Comparison of ENCODE assay signal across 36 mouse cellular contexts in the genomic region with DNA sequence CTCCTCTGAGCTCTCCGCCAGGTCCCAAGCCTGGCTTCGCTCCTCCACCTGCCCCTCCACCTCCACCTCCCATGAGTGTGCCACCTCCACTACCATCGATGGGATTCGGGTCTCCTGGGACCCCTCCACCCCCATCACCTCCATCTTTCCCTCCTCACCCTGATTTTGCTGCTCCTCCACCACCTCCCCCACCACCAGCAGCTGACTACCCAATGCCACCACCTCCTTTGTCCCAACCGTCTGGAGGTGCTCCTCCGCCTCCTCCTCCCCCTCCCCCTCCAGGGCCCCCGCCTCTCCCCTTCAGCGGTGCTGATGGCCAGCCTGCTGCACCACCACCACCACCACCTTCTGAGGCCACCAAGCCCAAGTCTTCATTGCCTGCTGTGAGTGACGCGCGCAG. TPM values are rescaled to one million over a fixed set of nuclear protein-coding genes. Genes with fewer than 3 reads are reported as not detected.
"Had no signal": no experiment of that assay in that cellular context is flagged by ENCODE, and none has a peak within 500 bp of the region (broad histone marks: within the 10 kb centered on the region; RNA-seq: fewer than 3 reads in every experiment).

No protein-coding gene starts in this region.

- H3K27ac ChIP-seq: left cerebral cortex, adult 2 months; limb, embryonic 10.5 days; limb, embryonic 12.5 days; limb, embryonic 13.5 days; limb, embryonic 15.5 days; liver, embryonic 12.5 days; liver, embryonic 13.5 days; liver, embryonic 14.5 days; liver, embryonic 15.5 days; lung, embryonic 15.5 days; macrophage; midbrain, embryonic 12.5 days; midbrain, embryonic 13.5 days; midbrain, embryonic 15.5 days had no signal

- ATAC-seq: liver, embryonic 12.5 days; liver, postnatal 0 days; lung, postnatal 0 days; midbrain, embryonic 13.5 days; midbrain, embryonic 15.5 days; midbrain, embryonic 16.5 days had no signal

- H3K9me3 ChIP-seq: limb, embryonic 10.5 days; limb, embryonic 12.5 days; limb, embryonic 13.5 days; limb, embryonic 15.5 days; liver, embryonic 12.5 days; liver, embryonic 13.5 days; liver, embryonic 15.5 days; lung, embryonic 15.5 days; megakaryocyte, embryonic 14.5 days; midbrain, embryonic 12.5 days; midbrain, embryonic 13.5 days; midbrain, embryonic 15.5 days had no signal

- H3K27me3 ChIP-seq: limb, embryonic 12.5 days; limb, embryonic 13.5 days; limb, embryonic 15.5 days; liver, embryonic 12.5 days; liver, embryonic 13.5 days; liver, embryonic 15.5 days; lung, embryonic 15.5 days; megakaryocyte, embryonic 14.5 days; midbrain, embryonic 12.5 days; midbrain, embryonic 13.5 days; midbrain, embryonic 15.5 days had no signal

- H3K4me2 ChIP-seq: limb, embryonic 12.5 days; limb, embryonic 13.5 days; limb, embryonic 15.5 days; liver, embryonic 11.5 days; liver, embryonic 12.5 days; liver, embryonic 13.5 days; liver, embryonic 15.5 days; lung, embryonic 14.5 days; lung, embryonic 15.5 days; midbrain, embryonic 12.5 days; midbrain, embryonic 13.5 days; midbrain, embryonic 15.5 days had no signal

- H3K4me3 ChIP-seq: left cerebral cortex, adult 2 months; limb, embryonic 10.5 days; limb, embryonic 12.5 days; limb, embryonic 13.5 days; limb, embryonic 15.5 days; liver, embryonic 12.5 days; liver, embryonic 13.5 days; liver, embryonic 15.5 days; lung, embryonic 15.5 days; megakaryocyte, embryonic 14.5 days; midbrain, embryonic 12.5 days; midbrain, embryonic 13.5 days; midbrain, embryonic 15.5 days; myocyte had no signal

- DNase-seq: left cerebral cortex, postnatal 4 days; liver; liver, embryonic 13.5 days; liver, postnatal 0 days; lung, adult 18-20 months; lung, adult 2 months; lung, embryonic 14.5 days; lung, postnatal 10 days; lung, postnatal 14 days; lung, postnatal 36 days; lung, postnatal 4 days; midbrain, embryonic 14.5 days had no signal

- H3K9ac ChIP-seq: limb, embryonic 12.5 days; limb, embryonic 13.5 days; limb, embryonic 15.5 days; liver, embryonic 12.5 days; liver, embryonic 13.5 days; liver, embryonic 14.5 days; liver, embryonic 15.5 days; liver, postnatal 0 days; lung, embryonic 14.5 days; lung, embryonic 15.5 days; midbrain, embryonic 12.5 days; midbrain, embryonic 13.5 days; midbrain, embryonic 15.5 days had no signal

RNA-seq across cellular contexts. Expression of a gene that starts 17.4 kb away (rescaled TPM):
- total RNA-seq: liver, adult 2 months; megakaryocyte progenitor cell, adult 5-6 weeks; megakaryocyte, adult 5-6 weeks; megakaryocyte-erythroid progenitor cell, adult 5-6 weeks; monocyte, adult 5-6 weeks had no signal
- polyA plus RNA-seq: liver, adult 2 months; liver, embryonic 15.5 days; macrophage had no signal

RNA-seq across cellular contexts. Expression of a gene that starts 17.9 kb away (rescaled TPM):
- total RNA-seq: liver, adult 2 months; megakaryocyte, adult 5-6 weeks; megakaryocyte-erythroid progenitor cell, adult 5-6 weeks; monocyte, adult 5-6 weeks had no signal
- polyA plus RNA-seq: limb, embryonic 15.5 days; liver, adult 2 months; liver, embryonic 11.5 days; liver, embryonic 12.5 days; liver, embryonic 13.5 days; liver, embryonic 14.5 days; liver, embryonic 15.5 days; liver, embryonic 16.5 days; liver, postnatal 0 days; lung, embryonic 14.5 days; lung, postnatal 0 days; macrophage had no signal
